Mouse (Mus musculus): ENCODE data around the gene Sfxn2.

- no peak for TF ChIP-seq GATA1 (IDR thresholded peaks at IDR 0.05; ENCODE audit: low read length)
- no peak for TF ChIP-seq TAL1 (IDR thresholded peaks at IDR 0.05; ENCODE audit: low read length)
Observed at GRCm38 (mm10) chr19:46639053-46639452, 65.9 kb downstream of the Sfxn2 start.
